Mouse (Mus musculus) naive thymus-derived CD4-positive, alpha-beta T cell, adult 2 months (primary cell): ENCODE results near the gene Psors1c2.

Experiments
- DNase-seq: peaks from one replicate; pipeline ENCODE4 v3.0.0-alpha.2; 2011; ENCODE audit warnings: low read depth

Psors1c2 gene

DNA sequence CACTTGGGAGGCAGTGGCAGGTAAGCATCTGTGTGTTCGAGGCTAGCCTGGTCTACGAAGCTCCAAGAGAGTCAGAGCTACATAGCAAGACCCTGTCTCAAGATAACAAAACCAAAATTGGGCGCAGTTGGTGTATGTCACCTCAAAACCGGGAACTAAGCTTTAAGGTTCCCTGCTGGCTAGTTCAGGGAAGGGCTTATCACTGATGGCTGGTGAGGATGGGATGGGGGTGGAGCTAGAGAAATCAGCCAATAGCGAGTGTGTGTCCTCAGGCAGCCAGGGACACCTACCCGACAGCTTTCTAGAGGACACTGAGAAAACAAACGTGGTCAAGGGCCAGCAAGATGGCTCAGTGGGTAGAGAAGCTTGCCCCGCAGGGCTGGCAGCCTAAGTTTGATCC, 25.2 kb downstream of the Psors1c2 start:
- DNase-seq: no peak

DNA sequence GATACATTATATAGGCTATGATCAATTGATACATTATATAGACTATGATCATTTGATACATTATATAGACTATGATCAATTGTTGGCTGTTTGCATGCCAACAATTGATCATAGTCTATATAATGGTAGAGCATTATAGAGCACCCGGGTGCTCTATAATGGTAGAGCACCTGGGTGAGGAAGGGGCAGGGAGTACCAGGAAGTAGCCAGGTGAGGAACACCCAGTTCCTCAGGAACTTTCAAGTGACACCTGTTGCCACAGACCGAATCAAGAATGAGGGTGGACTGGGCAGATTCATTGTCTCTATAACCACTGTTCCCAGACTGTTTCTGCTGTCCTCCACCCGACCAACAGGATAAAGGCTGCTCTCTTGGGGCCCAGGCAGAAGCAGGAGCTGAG, 34.1 kb downstream of the Psors1c2 start, which contains the start of gene 2300002M23Rik:
Gene 2300002M23Rik (plus strand): TSS at position 301 of the 400 bp plus-strand sequence.
- no peak for DNase-seq

DNA sequence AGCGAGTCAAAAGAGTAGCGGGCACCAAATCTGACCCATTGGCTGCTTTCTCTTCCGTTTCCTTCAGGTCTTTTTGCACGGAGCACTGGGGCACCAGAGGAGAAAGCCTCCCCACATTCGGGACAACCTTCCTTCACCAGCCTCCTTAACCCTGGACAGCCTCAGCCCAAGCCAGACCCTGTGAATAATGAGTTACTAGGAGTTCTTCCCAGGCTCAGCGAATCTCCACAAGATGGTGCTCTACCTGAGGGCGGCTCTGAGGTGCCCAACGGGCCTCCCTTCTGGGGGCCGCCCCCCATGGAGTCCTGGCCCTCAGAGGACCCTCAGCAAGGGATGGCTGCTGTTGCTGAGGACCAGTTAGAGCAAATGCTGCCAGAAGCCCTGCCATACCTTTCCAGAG, 34.8 kb downstream of the Psors1c2 start:
- DNase-seq: no peak

DNA sequence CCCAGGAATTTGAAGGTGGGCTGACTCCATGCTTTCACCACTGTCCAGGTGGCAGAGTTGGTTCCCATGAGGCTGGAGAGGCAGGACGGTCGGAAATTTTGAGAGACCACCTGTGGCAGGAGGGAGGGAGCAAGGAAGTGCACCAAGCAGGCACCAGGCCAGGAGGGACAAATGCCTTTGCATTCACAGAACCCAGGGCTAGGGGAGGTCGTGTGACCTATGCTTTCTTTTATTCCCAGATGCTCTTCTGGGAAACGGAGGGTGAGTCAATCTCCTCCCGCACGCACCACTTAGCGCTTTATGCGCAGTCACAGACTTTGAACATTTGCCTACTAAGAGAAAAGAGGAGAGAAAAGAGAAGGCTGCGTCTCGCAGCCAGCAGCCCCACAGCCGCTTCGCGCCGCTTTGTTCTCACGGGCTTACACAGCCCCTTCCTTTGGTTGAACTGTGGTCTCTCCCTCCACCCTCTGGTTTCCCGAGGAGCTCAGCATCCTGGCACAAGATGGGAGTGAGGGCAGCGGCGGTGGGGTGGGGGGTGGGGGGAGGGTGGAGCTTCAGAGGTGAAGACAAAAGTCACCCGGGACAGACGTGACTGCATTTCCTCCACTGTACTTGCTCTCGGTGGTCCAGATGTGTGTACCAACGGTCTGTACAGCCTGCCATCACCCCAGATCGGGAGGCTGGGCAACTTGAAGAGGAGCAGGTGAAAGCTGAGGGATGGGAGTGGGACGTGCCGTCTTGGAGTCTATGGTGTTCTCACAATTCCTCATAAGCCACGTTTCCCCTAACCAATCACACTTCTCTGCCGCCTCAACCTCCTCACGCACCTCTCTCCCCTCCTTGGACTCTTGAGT, 36.3 kb downstream of the Psors1c2 start:
- peak; percentile 33 for DNase-seq

DNA sequence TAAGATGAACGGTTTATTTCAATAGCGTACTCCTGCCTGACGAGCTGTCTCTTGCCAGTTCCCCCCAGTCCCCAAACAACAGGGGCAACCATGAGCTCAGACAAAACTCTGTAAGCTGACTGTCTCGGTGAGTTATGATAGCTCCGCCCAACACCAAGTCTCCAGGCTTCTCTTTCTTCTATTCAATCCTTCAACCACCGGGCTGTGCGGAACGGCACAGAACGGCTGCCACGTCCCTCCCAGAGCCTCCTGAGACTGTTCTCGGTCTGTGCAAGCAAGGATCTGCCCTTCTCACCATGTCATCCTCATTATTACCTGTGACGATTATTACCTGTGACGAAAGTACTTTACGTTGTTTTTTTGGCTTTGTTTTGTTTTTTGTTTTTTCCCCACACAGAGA, 37.8 kb downstream of the Psors1c2 start:
- DNase-seq: no peak

DNA sequence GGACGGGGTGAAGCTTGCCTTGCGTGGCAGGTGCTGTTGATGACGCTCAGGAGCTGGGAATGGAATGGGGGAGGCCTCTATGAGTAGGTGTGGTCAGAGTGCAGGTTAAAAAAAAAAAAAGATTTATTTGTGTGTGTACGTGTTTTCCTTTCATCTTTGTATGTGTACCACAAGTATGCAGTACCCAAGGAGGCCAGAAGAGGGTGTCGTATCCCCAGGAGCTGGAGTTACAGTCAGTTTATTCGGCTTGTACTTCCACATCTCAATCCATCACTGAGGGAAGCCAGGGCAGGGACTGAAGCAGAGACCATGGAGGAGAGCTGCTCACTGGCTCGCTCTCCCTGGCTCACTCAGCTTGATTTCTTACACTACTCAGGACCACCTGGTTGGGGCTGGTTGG, 38.5 kb downstream of the Psors1c2 start:
- DNase-seq: no peak

DNA sequence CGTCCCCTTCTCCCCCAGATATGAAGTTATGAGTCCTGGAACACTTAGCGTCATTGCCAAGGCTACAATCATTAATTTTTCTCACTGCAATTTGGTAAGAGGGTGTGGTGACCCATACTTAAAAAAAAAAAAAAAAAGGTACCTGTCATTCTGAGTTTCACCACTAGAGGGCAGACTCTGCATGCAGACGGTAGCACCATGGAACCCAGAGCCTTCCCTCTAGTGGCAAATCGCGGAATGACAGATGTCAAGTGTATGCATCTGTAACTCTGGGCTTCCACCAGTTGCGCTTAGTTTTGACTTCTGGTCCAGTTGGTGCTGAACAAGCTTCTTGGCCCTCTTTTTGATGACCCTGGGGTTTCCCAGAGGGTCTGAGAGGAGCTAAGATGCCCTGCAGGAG, 45.2 kb downstream of the Psors1c2 start:
- DNase-seq: peak; percentile 97

DNA sequence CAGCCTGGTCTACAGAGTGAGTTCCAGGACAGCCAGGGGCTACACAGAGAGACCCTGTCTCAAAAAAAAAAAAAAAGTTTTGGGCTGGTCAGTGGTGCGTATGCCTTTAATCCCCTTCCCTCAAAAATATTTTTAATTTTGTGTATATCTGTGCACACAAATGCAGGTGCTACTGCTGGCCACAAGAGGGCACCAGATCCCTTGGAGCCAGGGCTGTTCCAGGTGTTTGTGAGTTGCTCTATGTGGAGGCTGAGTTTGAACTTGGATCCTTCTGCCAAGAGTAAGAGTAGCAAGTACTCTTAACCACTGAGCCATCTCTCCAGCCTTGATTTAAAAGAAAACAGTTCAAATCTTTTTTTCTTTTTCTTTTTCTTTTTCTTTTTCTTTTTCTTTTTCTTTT, 49.9 kb downstream of the Psors1c2 start:
- peak; percentile 32 for DNase-seq
